Mouse (Mus musculus) adipocyte (in vitro differentiated cells): ENCODE data around the gene Slc12a8.

Experiments
- DNase-seq: peaks from one replicate; pipeline ENCODE4 v3.0.0-alpha.2; 2016; ENCODE audit warnings: low spot score

Gene Slc12a8

GRCm38 (mm10) chr16:33583881-33584454, 66.8 kb downstream of the Slc12a8 start:
- no peak for DNase-seq

GRCm38 (mm10) chr16:33584455-33585082, 67.4 kb downstream of the Slc12a8 start:
- DNase-seq = no peak

GRCm38 (mm10) chr16:33585083-33585460, 67.9 kb downstream of the Slc12a8 start:
- no peak for DNase-seq

- DNase-seq = no peak
These were observed 70.4 kb downstream of the Slc12a8 start for GRCm38 (mm10) chr16:33587283-33588127.

- no peak for DNase-seq
These were observed 71.7 kb downstream of the Slc12a8 start for GRCm38 (mm10) chr16:33588845-33589244.

GRCm38 (mm10) chr16:33590438-33590837, 73.3 kb downstream of the Slc12a8 start:
- DNase-seq = no peak

- DNase-seq = no peak
These were observed 74.4 kb downstream of the Slc12a8 start for GRCm38 (mm10) chr16:33591390-33592067.

GRCm38 (mm10) chr16:33592286-33592685, 75.2 kb downstream of the Slc12a8 start:
- DNase-seq = no peak

GRCm38 (mm10) chr16:33593467-33593866, 76.3 kb downstream of the Slc12a8 start:
- no peak for DNase-seq

- peak; percentile 64 for DNase-seq
These were observed 77.1 kb downstream of the Slc12a8 start for GRCm38 (mm10) chr16:33594037-33594771.

- no peak for DNase-seq
These were observed 78.2 kb downstream of the Slc12a8 start for GRCm38 (mm10) chr16:33595235-33595769.

GRCm38 (mm10) chr16:33596213-33596612, 79.1 kb downstream of the Slc12a8 start:
- DNase-seq = no peak

GRCm38 (mm10) chr16:33600216-33600615, 83.1 kb downstream of the Slc12a8 start:
- DNase-seq = peak; percentile 50

GRCm38 (mm10) chr16:33601299-33601698, 84.2 kb downstream of the Slc12a8 start:
- no peak for DNase-seq

- no peak for DNase-seq
These were observed 88.8 kb downstream of the Slc12a8 start for GRCm38 (mm10) chr16:33605647-33606596.

- DNase-seq = no peak
These were observed 89.8 kb downstream of the Slc12a8 start for GRCm38 (mm10) chr16:33606691-33607532.

- DNase-seq = no peak
These were observed 92.4 kb downstream of the Slc12a8 start for GRCm38 (mm10) chr16:33609554-33609953.

GRCm38 (mm10) chr16:33610466-33610865, 93.3 kb downstream of the Slc12a8 start:
- DNase-seq = no peak

GRCm38 (mm10) chr16:33611291-33611690, 94.2 kb downstream of the Slc12a8 start:
- DNase-seq = no peak
